Mouse (Mus musculus) stomach, embryonic 15.5 days (tissue): ENCODE measurements around the gene Lyplal1. TPM values are rescaled to one million over a fixed set of nuclear protein-coding genes. Genes with fewer than 3 reads are reported as not detected.
A peak's percentile ranks its signal among the peaks of the same experiment; 100 is the strongest.

ENCODE experiments used
- ATAC-seq: fragments of 200-750 bp; cut with Nextera tagmentation; 2 replicates; pipeline ENCODE4 v1.8.0; 2017; ENCODE audit warnings: low read depth, moderate number of reproducible peaks, moderate TSS enrichment; ENCODE audit not compliant: insufficient read depth, low FRiP score
- H3K27ac ChIP-seq: fragments of 300-500 bp; sonication (generic); 2 replicates; pipeline ENCODE4 v1.5.1; 2015; ENCODE audit warnings: mild to moderate bottlenecking, inconsistent platforms
- H3K27me3 ChIP-seq: fragments of 300-500 bp; sonication (generic); replicated peaks from 2 replicates; pipeline ENCODE4 v1.6.1; 2015; ENCODE audit warnings: inconsistent platforms
- H3K36me3 ChIP-seq: fragments of 300-500 bp; sonication (generic); 2 replicates; pipeline ENCODE4 v1.6.1; 2015; ENCODE audit warnings: inconsistent platforms
- H3K4me1 ChIP-seq: fragments of 300-500 bp; sonication (generic); 2 replicates; pipeline ENCODE4 v1.6.1; 2015; ENCODE audit warnings: inconsistent platforms
- H3K4me2 ChIP-seq: fragments of 300-500 bp; sonication (generic); 2 replicates; pipeline ENCODE4 v1.6.1; 2015; ENCODE audit warnings: mild to moderate bottlenecking, inconsistent platforms
- H3K4me3 ChIP-seq: fragments of 300-500 bp; sonication (generic); replicated peaks from 2 replicates; pipeline ENCODE4 v1.5.1; 2015; ENCODE audit warnings: inconsistent platforms
- H3K9ac ChIP-seq: fragments of 300-500 bp; sonication (generic); 2 replicates; pipeline ENCODE4 v1.6.1; 2015; ENCODE audit warnings: inconsistent platforms
- H3K9me3 ChIP-seq: fragments of 300-500 bp; sonication (generic); 2 replicates; pipeline ENCODE4 v1.6.1; 2016; ENCODE audit warnings: inconsistent platforms
- WGBS: fragments of 180-500 bp; shearing (Covaris S2); methylation state at CpG from one replicate; pipeline ENCODE4 v1.1.7; 2015; 5-methylcytosine and 5-hydroxymethylcytosine counted together
- polyA plus RNA-seq: library from polyadenylated mRNA; unstranded; fragments of >200 nt; fragmentation: Nextera tagmentation; extraction: Ambion mirVana; gene quantifications from 2 replicates; pipeline ENCODE4 v1.2.1, GENCODE M21; 2015

Gene Lyplal1
- 16.5 and 17.2 TPM in 2 replicates for polyA plus RNA-seq

- Histone ChIP-seq H3K36me3 (no peaks in the 10 kb centered on the region), H3K4me3 (peak within 1 kb of the TSS; percentile 76), H3K27ac (no peak within 1 kb of the TSS), H3K9me3 (no peaks in the 10 kb centered on the region), H3K9ac (peak within 1 kb of the TSS; percentile 62), H3K4me2 (peak within 1 kb of the TSS; percentile 84), H3K27me3 (no peaks in the 10 kb centered on the region), H3K4me1 (peaks cover 4% of the 10 kb centered on the region; the same call in 1 of the 2 replicates)
- 3% methylated on average over 44 of the region's 44 CpGs for WGBS
- ATAC-seq, result peak; percentile 94
Measured at GRCm38 (mm10) chr1:186116701-186117488, at the start of gene Lyplal1. Lyplal1 (minus strand) TSS chr1:186117310.

DNA sequence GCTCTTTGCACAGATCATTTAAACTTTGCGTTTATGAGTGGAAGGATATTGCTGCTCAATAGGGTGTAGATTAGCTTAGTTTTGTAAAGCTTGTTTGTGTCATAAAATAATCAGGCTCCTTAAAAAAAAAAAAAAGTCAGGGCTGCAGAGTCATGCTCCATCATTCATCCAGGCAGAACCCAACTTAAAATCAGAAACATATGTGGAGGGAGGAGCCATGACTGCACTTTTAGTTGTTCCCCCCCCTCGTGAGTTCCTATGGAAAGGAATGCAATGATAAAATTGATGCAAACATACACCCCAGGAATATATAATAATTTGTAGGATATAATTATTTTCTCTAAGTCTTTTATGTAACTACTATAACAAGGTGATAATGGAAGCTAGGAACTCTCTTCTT lies 46.5 kb upstream of the Lyplal1 start:
- Histone ChIP-seq H3K36me3 (no peaks in the 10 kb centered on the region), H3K4me3 (no peak overlapping the region), H3K9ac (no peak overlapping the region), H3K27me3 (no peaks in the 10 kb centered on the region), H3K27ac (no peak overlapping the region), H3K4me1 (no peaks in the 10 kb centered on the region), H3K4me2 (no peak overlapping the region), H3K9me3 (no peaks in the 10 kb centered on the region)
- no peak for ATAC-seq
- WGBS, result 44% methylated on average over 2 of the region's 2 CpGs

- Histone ChIP-seq H3K9ac (no peak overlapping the region), H3K4me1 (no peaks in the 10 kb centered on the region)
- ATAC-seq, result no peak
Measured at GRCm38 (mm10) chr1:186163206-186163605, 46.1 kb upstream of the Lyplal1 start.

DNA sequence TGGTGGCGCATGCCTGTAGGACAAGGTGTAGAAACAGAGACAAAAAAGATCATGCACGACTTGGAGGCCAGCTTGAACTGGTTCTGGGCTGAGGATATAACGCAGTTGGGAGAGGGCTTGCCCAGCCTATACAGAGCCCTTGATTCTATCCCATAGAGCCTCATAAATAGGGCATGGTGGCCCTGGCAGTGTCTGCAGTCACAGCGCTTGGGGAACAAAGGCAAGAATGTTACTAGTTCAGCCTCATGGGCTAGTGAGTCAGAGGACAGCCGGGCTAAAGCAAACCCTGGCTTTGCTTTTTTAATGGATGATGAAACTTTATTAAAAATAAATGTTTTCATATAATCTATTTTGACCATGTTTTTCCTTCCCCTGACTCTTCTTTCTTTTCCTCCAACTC lies 33.3 kb upstream of the Lyplal1 start:
- H3K9ac ChIP-seq, result no peak overlapping the region
- H3K27me3 ChIP-seq, result no peaks in the 10 kb centered on the region
- no peaks in the 10 kb centered on the region for H3K9me3 ChIP-seq
- no peak overlapping the region for H3K27ac ChIP-seq
- no peak overlapping the region for H3K4me3 ChIP-seq
- 84% methylated on average over 5 of the region's 5 CpGs for WGBS
- H3K4me2 ChIP-seq, result no peak overlapping the region
- no peaks in the 10 kb centered on the region for H3K36me3 ChIP-seq
- 0 out of 2 replicates have a peak, but pooled peaks cover 4% of the 10 kb centered on the region for H3K4me1 ChIP-seq
- no peak for ATAC-seq

More at GRCm38 (mm10) chr1:186163206-186163605, 46.1 kb upstream of the Lyplal1 start:
- WGBS, result 47% methylated on average over 12 of the region's 12 CpGs
- Histone ChIP-seq H3K27me3 (no peaks in the 10 kb centered on the region), H3K4me2 (no peak overlapping the region), H3K36me3 (no peaks in the 10 kb centered on the region), H3K9me3 (no peaks in the 10 kb centered on the region), H3K4me3 (no peak overlapping the region), H3K27ac (no peak overlapping the region)

DNA sequence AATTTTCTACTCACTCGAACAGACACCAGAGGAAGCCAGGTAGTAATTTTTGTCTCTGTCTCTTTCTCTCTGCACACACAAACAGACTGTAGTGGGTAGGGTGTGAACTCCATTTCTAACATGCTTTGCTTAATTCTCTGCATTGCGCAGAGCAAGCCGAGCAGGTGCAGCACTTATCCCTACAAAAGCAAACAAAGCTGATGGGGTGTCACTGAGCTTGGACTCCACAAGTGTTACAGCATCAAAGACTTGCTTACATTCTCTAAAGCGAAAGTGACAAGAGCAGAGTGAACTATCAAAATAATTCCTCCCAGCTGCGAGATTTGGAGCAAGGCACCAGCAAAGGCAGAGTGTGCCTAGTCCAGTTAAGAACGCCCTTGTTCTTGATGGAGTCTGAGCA lies 28.3 kb upstream of the Lyplal1 start:
- Histone ChIP-seq H3K4me2 (peak overlapping the region; percentile 29), H3K36me3 (no peaks in the 10 kb centered on the region), H3K4me1 (0 out of 2 replicates have a peak, but pooled peaks cover 10% of the 10 kb centered on the region), H3K9me3 (no peaks in the 10 kb centered on the region), H3K9ac (no peak overlapping the region), H3K27ac (no peak overlapping the region), H3K4me3 (no peak overlapping the region), H3K27me3 (no peaks in the 10 kb centered on the region)
- ATAC-seq, result peak; percentile 47; the same call in 1 of the 2 replicates
- 17% methylated on average over 6 of the region's 6 CpGs for WGBS

DNA sequence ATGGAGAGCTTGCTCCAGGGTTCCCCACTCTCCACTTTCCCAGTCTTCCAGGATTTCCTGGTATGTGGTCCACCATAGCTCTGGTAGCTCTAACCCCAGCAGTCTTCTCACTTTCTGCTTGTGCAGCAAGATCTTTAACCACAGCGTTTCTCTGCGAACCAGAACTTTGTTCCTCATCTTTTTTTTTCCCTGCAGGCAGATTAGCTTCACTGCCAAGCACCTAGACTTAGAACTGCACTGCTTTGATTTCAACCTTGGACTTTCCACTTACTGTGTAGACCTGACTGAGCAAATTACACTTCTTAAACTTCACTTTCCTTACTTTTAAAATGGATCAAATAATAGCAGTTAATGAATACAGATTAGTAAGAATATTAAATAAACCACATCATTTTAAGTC lies 23.1 kb upstream of the Lyplal1 start:
- no peak for ATAC-seq
- no peak overlapping the region for H3K4me2 ChIP-seq
- no peak overlapping the region for H3K9ac ChIP-seq
- no peak overlapping the region for H3K27ac ChIP-seq
- no peaks in the 10 kb centered on the region for H3K36me3 ChIP-seq
- no peak overlapping the region for H3K4me3 ChIP-seq
- H3K27me3 ChIP-seq, result no peaks in the 10 kb centered on the region
- H3K4me1 ChIP-seq, result 0 out of 2 replicates have a peak, but pooled peaks cover 4% of the 10 kb centered on the region
- H3K9me3 ChIP-seq, result no peaks in the 10 kb centered on the region
- 74% methylated on average over 2 of the region's 2 CpGs for WGBS

DNA sequence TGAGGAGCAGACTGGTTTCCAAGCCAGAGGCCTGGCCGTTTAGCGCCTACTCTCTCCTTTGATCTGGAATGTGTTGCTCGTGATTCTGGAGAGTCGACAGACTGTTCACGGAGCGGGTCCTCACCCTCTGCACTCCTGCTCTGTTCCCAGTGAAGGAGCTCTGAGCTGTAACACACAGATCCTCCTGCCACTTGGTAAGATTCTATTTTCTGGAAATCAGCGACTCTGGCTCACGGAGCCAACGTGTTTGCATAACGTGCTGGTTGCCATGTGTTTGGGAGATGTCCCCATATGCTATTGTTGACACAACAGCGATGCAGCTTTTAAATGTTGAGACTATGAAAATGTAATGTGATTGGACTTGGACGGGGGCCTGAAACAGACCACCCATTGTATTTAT lies 20.8 kb upstream of the Lyplal1 start:
- Histone ChIP-seq H3K27ac (no peak overlapping the region), H3K9me3 (no peaks in the 10 kb centered on the region), H3K9ac (no peak overlapping the region), H3K4me1 (no peaks in the 10 kb centered on the region), H3K4me3 (no peak overlapping the region), H3K36me3 (no peaks in the 10 kb centered on the region), H3K4me2 (no peak overlapping the region), H3K27me3 (no peaks in the 10 kb centered on the region)
- WGBS, result 56% methylated on average over 12 of the region's 12 CpGs
- no peak for ATAC-seq

DNA sequence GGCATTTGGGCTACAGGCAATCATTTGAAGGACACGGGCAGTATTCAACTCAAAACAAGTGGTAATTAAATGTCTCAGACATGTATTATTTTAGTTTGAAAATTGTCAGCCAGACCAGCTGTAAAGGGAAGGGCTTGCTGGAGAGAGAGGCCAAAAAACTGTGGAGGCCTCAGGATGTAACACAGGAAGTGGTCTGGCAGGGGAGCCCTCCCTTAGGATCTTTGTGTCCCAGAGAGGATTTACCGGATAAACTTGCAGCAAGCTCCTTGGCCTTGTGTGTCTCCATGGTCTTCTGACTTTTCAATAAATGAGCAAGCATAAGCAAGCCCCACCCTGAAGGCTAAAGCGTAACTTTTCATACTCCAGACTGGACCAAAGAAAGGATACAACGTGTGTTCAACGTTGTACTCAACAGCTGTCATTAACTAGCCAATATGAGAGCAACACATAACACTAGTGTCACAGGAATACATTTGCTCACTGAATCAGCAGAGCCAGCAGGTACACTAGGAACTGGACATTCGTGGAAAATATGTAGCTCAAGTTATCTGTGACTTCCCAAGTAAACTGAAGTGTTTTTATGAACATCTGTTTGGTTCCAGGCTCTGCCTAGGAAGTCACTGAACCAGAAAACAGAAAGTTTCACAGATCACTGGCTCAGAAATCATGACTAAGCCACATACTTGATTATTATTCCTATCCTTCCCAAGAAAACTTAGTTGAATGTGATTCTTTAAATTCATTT lies 19.7 kb upstream of the Lyplal1 start:
- ATAC-seq, result no peak
- Histone ChIP-seq H3K4me1 (no peaks in the 10 kb centered on the region), H3K4me3 (no peak overlapping the region), H3K9ac (no peak overlapping the region), H3K36me3 (no peaks in the 10 kb centered on the region), H3K27ac (no peak overlapping the region), H3K27me3 (no peaks in the 10 kb centered on the region), H3K4me2 (no peak overlapping the region), H3K9me3 (no peaks in the 10 kb centered on the region)
- 53% methylated on average over 6 of the region's 6 CpGs for WGBS

DNA sequence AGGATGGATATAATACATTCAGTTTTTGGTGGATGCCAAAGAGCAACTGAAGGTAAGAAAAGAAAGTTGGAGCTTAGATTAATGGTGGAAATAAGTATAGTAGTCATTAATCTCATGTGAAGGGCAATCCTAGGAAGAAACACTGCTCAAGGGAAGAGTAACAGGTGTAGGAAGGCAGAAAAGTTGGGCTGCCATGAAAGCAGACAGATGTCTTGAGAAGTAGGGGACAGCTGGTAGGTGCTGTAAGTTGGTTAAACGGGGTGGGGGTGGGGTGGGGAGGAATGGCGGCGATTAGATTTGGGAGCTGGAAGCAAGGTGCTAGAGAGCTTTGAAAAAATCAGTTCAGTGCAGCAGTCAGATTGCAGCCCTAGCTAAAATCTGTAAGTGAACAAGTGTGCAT lies 14.4 kb upstream of the Lyplal1 start:
- Histone ChIP-seq H3K4me1 (no peaks in the 10 kb centered on the region), H3K27me3 (no peaks in the 10 kb centered on the region), H3K27ac (no peak overlapping the region), H3K4me2 (no peak overlapping the region), H3K4me3 (no peak overlapping the region), H3K9ac (no peak overlapping the region), H3K9me3 (no peaks in the 10 kb centered on the region), H3K36me3 (no peaks in the 10 kb centered on the region)
- 89% methylated on average over 3 of the region's 3 CpGs for WGBS
- no peak for ATAC-seq

- no peak overlapping the region for H3K4me3 ChIP-seq
- H3K4me1 ChIP-seq, result no peaks in the 10 kb centered on the region
- ATAC-seq, result no peak
- H3K27ac ChIP-seq, result no peak overlapping the region
- 82% methylated on average over 8 of the region's 8 CpGs for WGBS
- H3K9ac ChIP-seq, result no peak overlapping the region
- no peak overlapping the region for H3K4me2 ChIP-seq
- no peaks in the 10 kb centered on the region for H3K9me3 ChIP-seq
- H3K27me3 ChIP-seq, result no peaks in the 10 kb centered on the region
- no peaks in the 10 kb centered on the region for H3K36me3 ChIP-seq
Measured at GRCm38 (mm10) chr1:186128940-186129339, 11.8 kb upstream of the Lyplal1 start.

- 57% methylated on average over 6 of the region's 6 CpGs for WGBS
Measured at GRCm38 (mm10) chr1:186126313-186126862, 9.3 kb upstream of the Lyplal1 start.

DNA sequence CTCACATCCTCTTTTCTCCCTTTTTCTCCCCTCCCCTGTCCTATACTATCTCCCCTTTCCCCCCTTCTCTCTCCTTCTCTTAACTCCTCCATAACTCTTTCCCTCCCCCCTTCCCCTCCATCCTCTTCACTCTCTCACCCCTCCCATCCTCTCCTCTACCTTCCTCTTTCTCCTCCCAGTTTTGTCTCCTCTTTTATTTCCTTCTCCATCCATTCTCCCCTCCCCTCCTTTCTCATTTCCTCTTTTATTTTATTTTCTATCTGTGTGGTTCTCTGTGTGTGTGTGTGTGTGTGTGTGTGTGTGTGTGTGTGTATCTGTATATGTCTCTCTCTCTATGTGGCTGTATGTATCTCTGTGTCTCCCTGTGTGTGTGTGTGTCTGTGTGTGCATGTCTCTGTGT lies 6.6 kb upstream of the Lyplal1 start:
- Histone ChIP-seq H3K36me3 (no peaks in the 10 kb centered on the region), H3K27ac (no peak overlapping the region), H3K4me1 (no peaks in the 10 kb centered on the region), H3K27me3 (no peaks in the 10 kb centered on the region), H3K4me3 (no peak overlapping the region), H3K9me3 (no peaks in the 10 kb centered on the region), H3K4me2 (no peak overlapping the region), H3K9ac (no peak overlapping the region)
- ATAC-seq, result no peak

More at GRCm38 (mm10) chr1:186126313-186126862, 9.3 kb upstream of the Lyplal1 start:
- H3K9me3 ChIP-seq, result no peaks in the 10 kb centered on the region
- H3K4me1 ChIP-seq, result no peaks in the 10 kb centered on the region
- H3K27ac ChIP-seq, result no peak overlapping the region
- no peak for ATAC-seq
- H3K4me3 ChIP-seq, result no peak overlapping the region
- H3K36me3 ChIP-seq, result no peaks in the 10 kb centered on the region
- no peaks in the 10 kb centered on the region for H3K27me3 ChIP-seq
- H3K9ac ChIP-seq, result no peak overlapping the region
- H3K4me2 ChIP-seq, result no peak overlapping the region
